Mouse (Mus musculus) layer of hippocampus, adult 18-20 months (tissue): ENCODE data around the gene Otc. TPM values are rescaled to one million over a fixed set of nuclear protein-coding genes. Genes with fewer than 3 reads are reported as not detected.

ENCODE experiments used
- total RNA-seq, 2 experiments: library from RNA; stranded (reverse); gene quantifications; 2 replicates each; pipeline ENCODE4 v1.2.3; 2021

The Otc gene
- total RNA-seq, 2 experiments from 2014 or later = not detected

Other genes with a start within 250 kb of the Otc start
- gene Srpx, start 134.6 kb upstream of the Otc start, total RNA-seq = under 1 TPM; 0.28 to 0.67 TPM
- gene Rpgr, start 35.4 kb upstream of the Otc start, total RNA-seq = 10 to 100 TPM; 16.0 to 17.4 TPM
- 1,000 to 10,000 TPM; 1,092 to 1,189 TPM for gene Tspan7, start 232.9 kb downstream of the Otc start, total RNA-seq